Mouse (Mus musculus) mesoderm, embryonic 11.5 days (tissue): ENCODE results near the gene Plekhg5.
"Not testable (repeated sequence)": the region's sequence is repeated elsewhere in the genome, so short reads cannot be mapped to it uniquely, and the experiment has no call there.

Experiments
- DNase-seq: peaks from one replicate; pipeline ENCODE4 v3.0.0-alpha.2; 2012; ENCODE audit warnings: low read depth, low spot score

The Plekhg5 gene

GRCm38 (mm10) chr4:152072121-152072601 is at the start of gene Plekhg5:
Gene Plekhg5, plus strand, starts transcription at chr4:152072498.
- no peak for DNase-seq

- no peak for DNase-seq
These were observed 49.8 kb upstream of the Plekhg5 start for GRCm38 (mm10) chr4:152022506-152022905.

- no peak for DNase-seq
These were observed 47.8 kb upstream of the Plekhg5 start for GRCm38 (mm10) chr4:152024525-152024924.

- no peak for DNase-seq
These were observed 45.4 kb upstream of the Plekhg5 start for GRCm38 (mm10) chr4:152026751-152027508.

- DNase-seq: peak; percentile 96
These were observed 44.8 kb upstream of the Plekhg5 start, which contains the start of gene Zbtb48 for GRCm38 (mm10) chr4:152027524-152027923. Gene Zbtb48, minus strand, starts transcription at chr4:152027671.

GRCm38 (mm10) chr4:152028456-152028855 is 43.8 kb upstream of the Plekhg5 start:
- no peak for DNase-seq

GRCm38 (mm10) chr4:152029087-152029486 is 43.2 kb upstream of the Plekhg5 start:
- DNase-seq: no peak

GRCm38 (mm10) chr4:152029997-152030396 is 42.3 kb upstream of the Plekhg5 start:
- no peak for DNase-seq

GRCm38 (mm10) chr4:152032922-152033321 is 39.4 kb upstream of the Plekhg5 start:
- DNase-seq: no peak

- DNase-seq: not testable (repeated sequence)
These were observed 35.8 kb upstream of the Plekhg5 start for GRCm38 (mm10) chr4:152036464-152036863.

GRCm38 (mm10) chr4:152038225-152038984 is 33.9 kb upstream of the Plekhg5 start, which contains the start of gene Tas1r1:
Gene Tas1r1, minus strand, starts transcription at chr4:152038568.
- peak; percentile 9 for DNase-seq

- peak; percentile 95 for DNase-seq
These were observed 33.1 kb upstream of the Plekhg5 start, which contains the start of gene Nol9 for GRCm38 (mm10) chr4:152038985-152039830. Gene Nol9, plus strand, starts transcription at chr4:152039321.

GRCm38 (mm10) chr4:152039831-152040310 is 32.4 kb upstream of the Plekhg5 start:
- DNase-seq: peak; percentile 5

GRCm38 (mm10) chr4:152041924-152042641 is 30.2 kb upstream of the Plekhg5 start:
- DNase-seq: no peak

GRCm38 (mm10) chr4:152043171-152043570 is 29.1 kb upstream of the Plekhg5 start:
- DNase-seq: no peak

- no peak for DNase-seq
These were observed 27.7 kb upstream of the Plekhg5 start for GRCm38 (mm10) chr4:152044609-152045008.

- DNase-seq: no peak
These were observed 9.7 kb upstream of the Plekhg5 start for GRCm38 (mm10) chr4:152062390-152063110.

GRCm38 (mm10) chr4:152067280-152067679 is 5.0 kb upstream of the Plekhg5 start:
- DNase-seq: no peak

GRCm38 (mm10) chr4:152068166-152068724 is 4.1 kb upstream of the Plekhg5 start:
- no peak for DNase-seq

GRCm38 (mm10) chr4:152069245-152069644 is 3.1 kb upstream of the Plekhg5 start:
- DNase-seq: no peak
